Mouse (Mus musculus) liver (tissue): ENCODE measurements at regions not wholly inside any gene's neighbourhood (a gene's known extent, or its start where the extent isn't known, plus 50 kb on each side); places are given as distances from the start of the nearest gene placed in this dataset.

Source experiments
- DNase-seq: peaks from one replicate; pipeline ENCODE4 v3.0.0-alpha.2; 2020; ENCODE audit warnings: mixed read lengths

- DNase-seq, result no peak
Measured at GRCm38 (mm10) chr13:71334925-71335324, 493.3 kb upstream of the Adamts16 start.

DNA sequence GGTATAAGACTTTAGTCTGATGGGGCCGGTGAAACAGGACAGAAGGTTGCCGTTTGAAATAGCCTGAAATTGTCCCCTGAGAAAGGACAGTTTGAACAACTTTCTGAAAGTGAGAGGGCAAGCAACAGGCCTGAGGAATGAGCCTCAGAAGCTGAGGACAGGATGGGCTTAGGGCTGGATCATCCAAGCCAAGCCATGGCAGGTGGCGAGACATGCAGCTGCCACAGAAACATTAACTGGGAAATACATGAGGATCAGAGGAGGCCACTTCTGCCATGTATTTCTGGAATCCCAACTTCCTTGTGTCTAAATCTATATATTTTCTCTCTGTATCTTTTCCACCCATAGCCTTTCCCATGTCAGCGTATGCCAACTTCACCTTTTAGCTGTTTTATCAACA, 491.5 kb upstream of the Adamts16 start:
- DNase-seq, result no peak

DNA sequence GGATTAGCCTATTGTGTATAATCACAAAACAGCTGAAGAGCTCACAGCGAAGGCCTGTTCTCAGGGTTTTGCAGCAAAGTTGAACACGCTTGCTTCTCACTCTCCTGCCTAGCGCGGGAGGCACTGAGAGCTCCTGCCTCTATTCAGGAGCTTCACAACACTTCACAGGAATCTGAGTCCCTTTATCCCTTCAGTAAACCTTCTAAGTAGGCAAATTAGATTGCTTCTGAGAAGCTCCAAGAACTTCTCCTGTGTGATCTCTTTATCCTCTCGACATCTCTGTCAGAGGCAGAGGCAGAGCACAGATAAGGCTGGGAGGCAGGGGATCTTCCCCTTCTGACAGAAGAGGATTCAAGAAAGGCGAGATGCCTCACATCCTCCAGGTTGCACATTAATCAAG, 488.7 kb upstream of the Adamts16 start:
- no peak for DNase-seq

DNA sequence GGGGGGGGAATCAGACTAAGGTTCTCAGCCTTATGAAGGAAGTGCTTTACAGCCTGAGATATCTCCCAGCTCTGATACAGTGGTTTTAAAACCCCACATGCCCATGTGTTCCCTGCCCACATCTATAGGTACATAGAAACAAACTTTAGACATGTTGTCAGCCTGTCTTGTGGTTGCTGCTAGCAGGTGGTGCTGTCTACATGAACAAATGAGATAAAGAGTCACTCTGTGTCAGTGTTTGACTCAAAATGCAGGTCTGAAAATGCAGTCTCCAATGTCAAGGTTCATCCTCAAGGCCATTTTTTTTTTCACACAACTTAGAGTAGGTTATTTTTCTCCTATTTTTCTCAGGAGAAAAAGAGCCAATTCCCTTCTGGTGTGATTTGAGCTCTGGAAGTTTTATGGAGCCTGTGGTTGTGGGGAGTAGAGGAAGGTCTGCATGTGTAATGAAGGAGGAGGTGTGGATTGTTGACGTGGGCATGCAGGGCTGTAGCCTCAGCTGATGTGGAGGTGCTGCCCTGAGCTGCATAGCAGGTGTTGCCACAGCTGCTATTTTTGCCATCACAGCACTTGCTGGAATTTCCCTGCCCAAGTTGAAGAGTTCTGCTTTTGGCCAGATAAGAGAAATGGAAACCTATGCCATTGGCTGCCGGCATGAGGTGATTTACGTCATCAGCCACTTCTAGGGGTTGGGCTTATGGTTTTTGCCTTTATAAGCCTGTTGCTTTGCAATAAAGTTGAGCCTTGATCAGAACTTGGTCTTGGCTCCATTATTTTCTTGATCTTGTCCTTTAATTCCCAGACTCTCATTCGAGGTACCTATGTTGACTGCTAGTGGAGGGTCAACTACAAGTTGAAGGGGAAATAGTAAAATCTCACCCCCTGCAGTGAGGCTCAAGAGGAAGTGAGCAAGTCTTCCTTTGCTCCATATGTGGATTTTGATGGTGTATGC, 486.5 kb upstream of the Adamts16 start:
- no peak for DNase-seq

GRCm38 (mm10) chr13:71320489-71320888, 478.9 kb upstream of the Adamts16 start:
- DNase-seq, result no peak

DNA sequence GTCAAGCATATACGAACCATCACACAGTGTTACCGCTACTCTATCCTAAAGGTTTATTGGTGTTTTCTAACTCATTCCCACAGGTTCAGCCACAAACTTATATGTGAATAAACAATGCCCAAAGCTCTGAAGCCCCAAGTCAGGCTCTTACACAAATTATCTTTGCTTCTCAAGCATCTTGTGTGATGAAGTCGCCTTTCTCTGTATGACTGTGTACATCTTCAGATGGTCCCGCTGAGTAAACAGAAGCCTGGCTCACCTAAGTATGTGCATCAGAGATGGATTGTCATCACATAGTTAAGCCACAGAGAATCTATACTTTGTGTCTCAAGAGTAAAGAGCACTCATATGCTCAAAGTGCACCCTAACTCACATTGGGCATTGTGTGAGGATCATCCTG, 462.3 kb upstream of the Adamts16 start:
- DNase-seq, result no peak

DNA sequence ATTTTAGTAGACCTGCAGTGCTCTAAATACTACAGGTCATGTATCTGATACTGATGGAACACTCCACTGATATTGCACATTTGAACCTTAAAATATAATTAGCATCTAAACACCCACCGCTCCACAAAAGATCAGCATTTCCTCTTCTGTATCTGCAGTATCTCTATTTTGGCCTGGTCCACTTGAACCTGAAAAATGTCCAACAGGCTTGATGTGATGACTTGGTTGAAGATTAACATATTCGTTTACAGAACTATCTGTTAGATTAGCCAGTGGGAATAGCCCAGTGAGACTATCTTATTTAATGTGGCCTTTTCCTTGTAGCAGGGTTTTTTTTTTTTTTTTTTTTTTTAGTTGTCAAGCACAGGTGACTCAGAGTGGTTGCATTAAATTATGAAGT, 434.4 kb upstream of the Adamts16 start:
- DNase-seq, result no peak

GRCm38 (mm10) chr13:71274139-71274538, 432.5 kb upstream of the Adamts16 start:
- DNase-seq, result no peak

- DNase-seq, result no peak
Measured at GRCm38 (mm10) chr13:71273485-71273884, 431.9 kb upstream of the Adamts16 start.

GRCm38 (mm10) chr13:71273067-71273466, 431.5 kb upstream of the Adamts16 start:
- DNase-seq, result no peak

DNA sequence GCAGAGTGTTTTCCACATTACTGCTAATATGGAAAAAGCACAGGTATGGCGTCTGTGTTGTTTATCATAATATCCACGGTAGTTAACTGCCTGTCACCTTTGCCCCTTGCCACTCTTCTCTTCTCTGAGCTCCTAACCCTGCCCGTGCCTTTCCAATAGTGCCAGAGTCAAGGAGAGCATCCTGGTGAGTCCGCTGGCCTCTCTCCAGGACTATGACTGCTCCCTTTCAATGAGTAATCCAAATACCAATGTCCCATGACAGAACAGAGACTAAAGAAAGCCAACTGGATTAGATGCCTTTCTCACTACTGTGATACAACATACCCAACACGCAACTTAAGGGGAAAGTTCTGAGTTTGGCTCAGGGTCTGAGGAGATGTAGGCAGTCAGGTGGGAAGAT, 430.8 kb upstream of the Adamts16 start:
- DNase-seq, result no peak

DNA sequence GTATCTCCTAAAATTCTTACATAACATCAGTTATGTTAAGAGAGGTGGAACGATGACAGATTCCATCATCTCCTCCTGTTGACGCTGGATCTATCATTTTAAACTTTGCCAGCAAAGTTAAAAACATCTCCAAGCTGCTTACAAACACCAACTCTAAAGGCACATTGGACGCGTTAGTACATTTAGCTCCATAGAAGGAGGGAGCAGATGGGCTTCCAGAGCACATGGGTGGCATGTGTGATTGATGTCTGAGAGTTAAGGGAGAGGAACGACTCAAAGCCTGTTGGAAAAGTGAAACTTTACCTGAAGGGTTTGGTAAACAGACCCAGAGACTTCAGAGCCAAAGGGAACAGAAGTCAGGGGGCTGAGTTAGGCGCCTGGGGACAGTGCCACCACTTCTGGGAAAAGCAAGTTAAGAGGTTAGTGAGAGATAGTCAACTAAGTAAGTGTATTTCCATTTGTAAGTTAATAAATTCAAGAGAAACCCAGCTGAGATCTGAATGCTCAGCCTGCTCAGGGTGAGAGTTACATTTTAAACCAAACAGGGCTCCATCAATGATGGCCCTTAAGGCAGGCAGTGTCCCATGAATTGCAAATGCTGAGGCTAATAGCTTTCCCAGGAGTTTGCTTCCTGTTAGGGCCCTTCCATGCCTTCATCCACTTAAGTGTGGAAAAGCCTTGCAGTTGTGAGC, 430.3 kb upstream of the Adamts16 start:
- no peak for DNase-seq

- DNase-seq, result no peak
Measured at GRCm38 (mm10) chr13:71270370-71270769, 428.8 kb upstream of the Adamts16 start.

- no peak for DNase-seq
Measured at GRCm38 (mm10) chr13:71269496-71269895, 427.9 kb upstream of the Adamts16 start.

- DNase-seq, result no peak
Measured at GRCm38 (mm10) chr13:71263315-71263878, 421.8 kb upstream of the Adamts16 start.

GRCm38 (mm10) chr13:71262575-71263295, 421.1 kb upstream of the Adamts16 start:
- DNase-seq, result no peak

- DNase-seq, result no peak
Measured at GRCm38 (mm10) chr13:71254016-71254415, 412.4 kb upstream of the Adamts16 start.

DNA sequence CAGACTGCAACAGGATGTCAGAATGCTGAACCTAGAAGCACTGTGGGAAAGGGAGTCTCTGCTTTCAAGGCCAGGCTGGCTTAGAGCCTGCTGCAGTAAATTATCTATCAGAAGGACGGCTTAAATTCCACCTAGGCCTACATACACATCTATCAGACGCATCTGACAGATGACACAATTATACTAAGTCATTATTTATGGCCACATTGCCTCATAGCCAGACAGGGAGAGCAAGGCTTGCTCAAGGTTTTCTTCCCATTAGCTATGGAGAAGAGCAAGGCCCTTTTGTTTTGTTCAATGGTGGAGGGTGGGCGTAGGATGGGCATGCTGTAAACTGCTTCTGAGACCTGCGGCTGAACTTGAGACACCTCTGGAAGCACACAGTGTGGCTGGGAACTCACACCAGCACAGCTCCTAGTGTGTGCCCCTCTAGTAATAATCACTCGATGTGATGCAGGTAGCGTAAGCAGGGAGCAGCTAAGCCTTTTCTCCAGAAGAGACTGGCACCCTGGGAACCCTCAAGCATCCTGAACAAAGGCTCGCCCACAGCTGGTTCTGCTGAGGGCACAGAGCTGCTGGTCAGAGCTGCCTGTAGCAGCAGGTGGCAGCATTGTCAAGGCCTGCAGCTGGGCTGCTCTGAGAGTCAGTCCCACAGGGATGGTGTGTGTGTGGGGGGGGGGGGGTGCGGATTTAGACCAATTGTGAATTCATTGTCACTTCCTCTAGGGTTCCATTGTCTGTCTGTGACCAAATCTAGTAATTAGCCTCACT, 406.8 kb upstream of the Adamts16 start:
- no peak for DNase-seq

DNA sequence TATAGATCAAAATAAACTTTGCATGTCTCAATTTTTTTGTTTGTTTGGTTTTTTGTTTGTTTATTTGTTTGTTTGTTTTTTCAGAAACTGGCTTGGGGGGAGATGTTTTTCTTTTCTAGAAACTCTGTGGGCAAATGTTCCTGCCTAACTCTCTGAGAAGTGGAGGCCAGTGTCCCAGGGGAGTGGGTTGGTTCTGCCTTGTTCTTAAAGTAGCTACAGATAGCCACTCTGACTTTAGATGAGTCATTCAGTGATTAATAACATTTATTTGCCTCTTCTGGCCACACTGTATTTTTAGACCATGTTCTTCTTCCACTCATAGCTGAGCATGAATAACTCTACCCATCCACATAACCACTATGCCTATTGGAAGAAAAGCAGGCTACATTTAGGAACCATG, 405.6 kb upstream of the Adamts16 start:
- no peak for DNase-seq

GRCm38 (mm10) chr13:71245326-71245725, 403.7 kb upstream of the Adamts16 start:
- no peak for DNase-seq

DNA sequence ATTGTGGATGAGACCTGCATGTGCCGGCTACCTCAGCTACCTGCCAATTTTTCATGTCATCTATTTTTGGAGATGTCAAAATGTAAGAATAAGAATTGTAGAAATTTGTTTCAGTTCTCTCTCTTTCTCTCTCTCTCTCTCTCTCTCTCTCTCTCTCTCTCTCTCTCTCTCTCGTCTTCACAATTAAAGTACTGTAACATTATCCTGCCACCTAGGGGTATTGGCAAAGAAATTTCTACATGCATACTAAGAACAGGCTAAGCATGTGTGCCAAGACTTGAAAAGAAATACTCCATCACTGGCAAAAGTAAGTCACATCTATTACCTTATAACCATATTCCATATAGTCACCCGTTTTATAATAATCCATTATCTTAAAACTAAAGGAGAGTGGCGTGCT, 398.2 kb upstream of the Adamts16 start:
- DNase-seq, result no peak

- no peak for DNase-seq
Measured at GRCm38 (mm10) chr13:71235338-71235737, 393.7 kb upstream of the Adamts16 start.
